Mouse (Mus musculus): ENCODE results near the gene Gm8020.
A peak's percentile ranks its signal among the peaks of the same experiment; 100 is the strongest.
"Not testable (repeated sequence)": the region's sequence is repeated elsewhere in the genome, so short reads cannot be mapped to it uniquely, and the experiment has no call there.

Gm8020 gene

GRCm38 (mm10) chr14:42502249-42502648 is at the start of gene Gm8020:
TSS of gene Gm8020 (minus strand) at chr14:42502349.
- DNase-seq (ENCODE audit: low spot score): not testable (repeated sequence)

GRCm38 (mm10) chr14:42543170-42543701 is 41.1 kb upstream of the Gm8020 start:
- DNase-seq (ENCODE audit: low spot score): peak; percentile 4

GRCm38 (mm10) chr14:42542316-42543169 is 40.4 kb upstream of the Gm8020 start:
- not testable (repeated sequence) for DNase-seq (ENCODE audit: low spot score)

- DNase-seq (ENCODE audit: low spot score): not testable (repeated sequence)
Measured at GRCm38 (mm10) chr14:42524182-42524581, 22.0 kb upstream of the Gm8020 start, which contains the start of gene Gm8024. TSS of gene Gm8024 (minus strand) at chr14:42524282.

GRCm38 (mm10) chr14:42463581-42463980 is 38.6 kb downstream of the Gm8020 start, which contains the start of gene Gm8011:
TSS of gene Gm8011 (plus strand) at chr14:42463881.
- DNase-seq (ENCODE audit: low spot score): not testable (repeated sequence)

All from ovary, postnatal 36 days (tissue).